Mouse (Mus musculus) liver, embryonic 13.5 days (tissue): ENCODE measurements around the gene Fn1. TPM values are rescaled to one million over a fixed set of nuclear protein-coding genes. Genes with fewer than 3 reads are reported as not detected.
A peak's percentile ranks its signal among the peaks of the same experiment; 100 is the strongest.

ENCODE experiments used
- ATAC-seq: fragments of 200-750 bp; cut with Nextera tagmentation; 2 replicates; pipeline ENCODE4 v1.8.0; 2017; ENCODE audit warnings: low read depth, mild to moderate bottlenecking, moderate number of reproducible peaks, moderate library complexity
- DNase-seq: peaks from one replicate; pipeline ENCODE4 v3.0.0; 2022
- H3K27ac ChIP-seq: fragments of 300-500 bp; sonication (generic); 2 replicates; pipeline ENCODE4 v1.5.1; 2015; ENCODE audit warnings: moderate library complexity, mild to moderate bottlenecking, inconsistent platforms
- H3K27me3 ChIP-seq: fragments of 300-500 bp; sonication (generic); 2 replicates; pipeline ENCODE4 v1.6.1; 2015; ENCODE audit warnings: mild to moderate bottlenecking, inconsistent platforms
- H3K36me3 ChIP-seq: fragments of 300-500 bp; sonication (generic); 2 replicates; pipeline ENCODE4 v1.6.1; 2015; ENCODE audit warnings: mild to moderate bottlenecking, inconsistent platforms
- H3K4me1 ChIP-seq: fragments of 300-500 bp; sonication (generic); replicated peaks from 2 replicates; pipeline ENCODE4 v1.6.1; 2015; ENCODE audit warnings: inconsistent platforms
- H3K4me2 ChIP-seq: fragments of 300-500 bp; sonication (generic); 2 replicates; pipeline ENCODE4 v1.6.1; 2015; ENCODE audit warnings: inconsistent platforms, mild to moderate bottlenecking, moderate library complexity
- H3K4me3 ChIP-seq: fragments of 300-500 bp; sonication (generic); replicated peaks from 2 replicates; pipeline ENCODE4 v1.5.1; 2015; ENCODE audit warnings: mild to moderate bottlenecking, inconsistent platforms
- H3K9ac ChIP-seq: fragments of 300-500 bp; sonication (generic); 2 replicates; pipeline ENCODE4 v1.6.1; 2015; ENCODE audit warnings: mild to moderate bottlenecking, inconsistent platforms
- H3K9me3 ChIP-seq: fragments of 300-500 bp; sonication (generic); replicated peaks from 2 replicates; pipeline ENCODE4 v1.6.1; 2016; ENCODE audit warnings: inconsistent platforms
- WGBS: fragments of 180-500 bp; shearing (Covaris S2); methylation state at CpG from one replicate; pipeline ENCODE4 v1.1.7; 2015; ENCODE audit not compliant: insufficient replicate concordance; 5-methylcytosine and 5-hydroxymethylcytosine counted together
- polyA plus RNA-seq: library from polyadenylated mRNA; unstranded; fragments of >200 nt; fragmentation: Nextera tagmentation; extraction: Ambion mirVana; gene quantifications from 2 replicates; pipeline ENCODE4 v1.2.1, GENCODE M21; 2015

The Fn1 gene
- polyA plus RNA-seq, 1 experiment from 2014 or later, result 53.0 TPM

- no peak for DNase-seq
- Histone ChIP-seq H3K27me3 (no peaks in the 10 kb centered on the region), H3K4me1 (no peaks in the 10 kb centered on the region), H3K4me2 (no peak overlapping the region), H3K36me3 (no peaks in the 10 kb centered on the region), H3K4me3 (no peak overlapping the region), H3K9me3 (no peaks in the 10 kb centered on the region), H3K9ac (no peak overlapping the region), H3K27ac (no peak overlapping the region)
- WGBS, result 75% methylated on average over 4 of the region's 4 CpGs
- ATAC-seq, result no peak
Observed at GRCm38 (mm10) chr1:71674274-71674673, 21.3 kb upstream of the Fn1 start.

GRCm38 (mm10) chr1:71673398-71673910, 20.5 kb upstream of the Fn1 start:
- WGBS, result 20% methylated on average over 3 of the region's 3 CpGs
- Histone ChIP-seq H3K4me1 (no peaks in the 10 kb centered on the region), H3K27ac (no peak overlapping the region), H3K9ac (no peak overlapping the region), H3K4me2 (no peak overlapping the region), H3K9me3 (no peaks in the 10 kb centered on the region), H3K4me3 (no peak overlapping the region), H3K27me3 (no peaks in the 10 kb centered on the region), H3K36me3 (no peaks in the 10 kb centered on the region)
- DNase-seq (no peak), ATAC-seq (no peak)

- 57% methylated on average over 3 of the region's 3 CpGs for WGBS
- Histone ChIP-seq H3K4me2 (no peak overlapping the region), H3K9me3 (no peaks in the 10 kb centered on the region), H3K4me3 (no peak overlapping the region), H3K27me3 (no peaks in the 10 kb centered on the region), H3K27ac (no peak overlapping the region), H3K36me3 (no peaks in the 10 kb centered on the region), H3K9ac (no peak overlapping the region), H3K4me1 (no peaks in the 10 kb centered on the region)
- no peak for ATAC-seq
- no peak for DNase-seq
Observed at GRCm38 (mm10) chr1:71672346-71672745, 19.3 kb upstream of the Fn1 start.

GRCm38 (mm10) chr1:71663242-71663641, 10.2 kb upstream of the Fn1 start:
- Histone ChIP-seq H3K9ac (no peak overlapping the region), H3K27me3 (no peaks in the 10 kb centered on the region), H3K9me3 (no peaks in the 10 kb centered on the region), H3K4me2 (no peak overlapping the region), H3K4me1 (no peaks in the 10 kb centered on the region), H3K36me3 (no peaks in the 10 kb centered on the region), H3K4me3 (no peak overlapping the region), H3K27ac (no peak overlapping the region)
- ATAC-seq, result no peak
- 72% methylated on average over 6 of the region's 6 CpGs for WGBS
- DNase-seq, result no peak

- ATAC-seq (no peak), DNase-seq (no peak)
- Histone ChIP-seq H3K4me2 (no peak overlapping the region), H3K4me1 (peaks cover 5% of the 10 kb centered on the region; the same call in 1 of the 2 replicates), H3K9ac (no peak overlapping the region), H3K27me3 (peaks cover 10% of the 10 kb centered on the region), H3K27ac (no peak overlapping the region), H3K4me3 (no peak overlapping the region), H3K36me3 (no peaks in the 10 kb centered on the region), H3K9me3 (no peaks in the 10 kb centered on the region)
- 67% methylated on average over 6 of the region's 6 CpGs for WGBS
Observed at GRCm38 (mm10) chr1:71658632-71659031, 5.6 kb upstream of the Fn1 start.

GRCm38 (mm10) chr1:71656309-71656708, 3.3 kb upstream of the Fn1 start:
- peaks cover 32% of the 10 kb centered on the region for H3K27me3 ChIP-seq
- ATAC-seq, result no peak
- H3K9ac ChIP-seq, result no peak overlapping the region
- H3K9me3 ChIP-seq, result no peaks in the 10 kb centered on the region
- H3K4me1 ChIP-seq, result peaks cover 9% of the 10 kb centered on the region; the same call in 1 of the 2 replicates
- H3K4me3 ChIP-seq, result no peak overlapping the region
- no peak for DNase-seq
- 45% methylated on average over 6 of the region's 6 CpGs for WGBS
- H3K36me3 ChIP-seq, result no peaks in the 10 kb centered on the region
- H3K27ac ChIP-seq, result no peak overlapping the region
- H3K4me2 ChIP-seq, result no peak overlapping the region

- peaks cover 40% of the 10 kb centered on the region for H3K27me3 ChIP-seq
- no peaks in the 10 kb centered on the region for H3K9me3 ChIP-seq
- H3K9ac ChIP-seq, result peak overlapping the region; percentile 64
- peaks cover 12% of the 10 kb centered on the region; the same call in 1 of the 2 replicates for H3K4me1 ChIP-seq
- DNase-seq, result no peak
- no peaks in the 10 kb centered on the region for H3K36me3 ChIP-seq
- no peak for ATAC-seq
- H3K27ac ChIP-seq, result no peak overlapping the region
- H3K4me2 ChIP-seq, result peak overlapping the region; percentile 71
- peak overlapping the region; percentile 62 for H3K4me3 ChIP-seq
- 20% methylated on average over 8 of the region's 8 CpGs for WGBS
Observed at GRCm38 (mm10) chr1:71654221-71654620, 1.2 kb upstream of the Fn1 start.

GRCm38 (mm10) chr1:71653400-71654159, 580 bp upstream of the Fn1 start:
- Histone ChIP-seq H3K4me2 (peak overlapping the region; percentile 71), H3K27ac (peak overlapping the region; percentile 61), H3K4me1 (peaks cover 12% of the 10 kb centered on the region; the same call in 1 of the 2 replicates), H3K36me3 (no peaks in the 10 kb centered on the region), H3K9ac (peak overlapping the region; percentile 64), H3K27me3 (peaks cover 40% of the 10 kb centered on the region), H3K4me3 (peak overlapping the region; percentile 62), H3K9me3 (no peaks in the 10 kb centered on the region)
- ATAC-seq, result peak; percentile 13
- DNase-seq, result no peak
- under 1% methylated on average over 24 of the region's 24 CpGs for WGBS

- no peak for ATAC-seq
- no peaks in the 10 kb centered on the region for H3K9me3 ChIP-seq
- no peak for DNase-seq
- peaks cover 17% of the 10 kb centered on the region; the same call in 1 of the 2 replicates for H3K4me1 ChIP-seq
- WGBS, result 30% methylated on average over 1 of the region's 1 CpGs
- H3K4me2 ChIP-seq, result peak overlapping the region; percentile 71
- no peak overlapping the region for H3K9ac ChIP-seq
- no peak overlapping the region for H3K27ac ChIP-seq
- peaks cover 40% of the 10 kb centered on the region for H3K27me3 ChIP-seq
- no peaks in the 10 kb centered on the region for H3K36me3 ChIP-seq
- peak overlapping the region; percentile 62 for H3K4me3 ChIP-seq
Observed at GRCm38 (mm10) chr1:71651828-71652227, 1.2 kb downstream of the Fn1 start.

GRCm38 (mm10) chr1:71651315-71651714, 1.7 kb downstream of the Fn1 start:
- H3K4me2 ChIP-seq, result peak overlapping the region; percentile 71
- peaks cover 17% of the 10 kb centered on the region; the same call in 1 of the 2 replicates for H3K4me1 ChIP-seq
- H3K9ac ChIP-seq, result no peak overlapping the region
- 33% methylated on average over 9 of the region's 9 CpGs for WGBS
- no peaks in the 10 kb centered on the region for H3K36me3 ChIP-seq
- ATAC-seq (no peak), DNase-seq (no peak)
- no peaks in the 10 kb centered on the region for H3K9me3 ChIP-seq
- H3K27me3 ChIP-seq, result peaks cover 40% of the 10 kb centered on the region
- H3K4me3 ChIP-seq, result peak overlapping the region; percentile 62
- H3K27ac ChIP-seq, result no peak overlapping the region

GRCm38 (mm10) chr1:71650741-71651140, 2.3 kb downstream of the Fn1 start:
- H3K27me3 ChIP-seq, result peaks cover 40% of the 10 kb centered on the region
- ATAC-seq (peak; percentile 21; the same call in 1 of the 2 replicates), DNase-seq (no peak)
- no peaks in the 10 kb centered on the region for H3K36me3 ChIP-seq
- H3K4me2 ChIP-seq, result peak overlapping the region; percentile 71
- peak overlapping the region; percentile 62 for H3K4me3 ChIP-seq
- 45% methylated on average over 6 of the region's 6 CpGs for WGBS
- peaks cover 17% of the 10 kb centered on the region; the same call in 1 of the 2 replicates for H3K4me1 ChIP-seq
- no peaks in the 10 kb centered on the region for H3K9me3 ChIP-seq
- no peak overlapping the region for H3K27ac ChIP-seq
- H3K9ac ChIP-seq, result no peak overlapping the region
